Comparison of ENCODE assay signal across 8 mouse cellular contexts in genomic region chr13:59557185-59557985, GRCm38 (mm10). TPM values are rescaled to one million over a fixed set of nuclear protein-coding genes. Genes with fewer than 3 reads are reported as not detected.
DNase-seq lines count a peak whose midpoint lies in the region; ATAC-seq lines count a peak whose summit lies in the region.

No protein-coding gene starts in this region.

- intact Hi-C loops in gastrocnemius, postnatal 36 days (cut with DNase I): loop anchor here (1.0 kb wide), 1 partner anchor 28 kb away; the partner anchor contains the start of genes Agtpbp1 and Naa35
- intact Hi-C loops in left cerebral cortex, postnatal 25 days (cut with DNase I): loop anchor here (1.0 kb wide), 1 partner anchor 28 kb away; the partner anchor contains the start of genes Agtpbp1 and Naa35

- H3K36me3 ChIP-seq in intestine, embryonic 15.5 days: no peaks in the 10 kb centered on the region

- ATAC-seq in intestine, embryonic 15.5 days: peak; percentile 91

- no peaks in the 10 kb centered on the region for H3K27me3 ChIP-seq in intestine, embryonic 15.5 days (replicated peaks)

- under 1% methylated on average over 38 of the region's 73 CpGs for WGBS in intestine, embryonic 15.5 days

- peak; percentile 81 for DNase-seq in adrenal gland, adult 8-10 months
- peak; percentile 78 for DNase-seq in embryo, embryonic 11.5 days (ENCODE audit: low read depth, low spot score)
- peak; percentile 76 to 88 for DNase-seq in gastrocnemius, postnatal 36 days
- peak; percentile 89 to 91 for DNase-seq in left cerebral cortex, postnatal 25 days (ENCODE audit: low spot score in 2 of 2)
- DNase-seq in mesoderm, embryonic 11.5 days (ENCODE audit: low read depth, low spot score): peak; percentile 92
- DNase-seq in right cerebral cortex, postnatal 36 days (ENCODE audit: low spot score in 2 of 2): peak; percentile 82 to 86
- DNase-seq in urinary bladder, postnatal 4 days (ENCODE audit: low spot score in 2 of 2): peak; percentile 81 to 82

- H3K4me1 ChIP-seq in intestine, embryonic 15.5 days (replicated peaks): peaks cover 16% of the 10 kb centered on the region

- peak overlapping the region; percentile 90 for H3K4me2 ChIP-seq in intestine, embryonic 15.5 days (replicated peaks)

- peak overlapping the region; percentile 64 for H3K9ac ChIP-seq in intestine, embryonic 15.5 days

- peak overlapping the region; percentile 76 for H3K4me3 ChIP-seq in intestine, embryonic 15.5 days (replicated peaks)

- H3K9me3 ChIP-seq in intestine, embryonic 15.5 days: no peaks in the 10 kb centered on the region

- H3K27ac ChIP-seq in intestine, embryonic 15.5 days: peak overlapping the region; percentile 56; the same call in 1 of the 2 replicates

RNA-seq across cellular contexts. Expression of gene Agtpbp1, which starts 27.6 kb away (rescaled TPM):
- 10 to 100 TPM; 30.8 to 52.7 (median 43.7) TPM for total RNA-seq in adrenal gland, adult 8-10 months (2022)
- 10 to 100 TPM; 44.0 to 57.1 TPM for total RNA-seq in gastrocnemius, postnatal 36 days (2021)
- polyA plus RNA-seq in intestine, embryonic 15.5 days (2015; fragmentation: Nextera tagmentation; extraction: Ambion mirVana): 15.7 and 15.8 TPM in 2 replicates
- total RNA-seq in left cerebral cortex, postnatal 25 days (2021): 100 to 1,000 TPM; 340 to 341 TPM

RNA-seq across cellular contexts. Expression of gene Naa35, which starts 27.7 kb away (rescaled TPM):
- total RNA-seq in adrenal gland, adult 8-10 months (2022): 10 to 100 TPM; 58.4 to 99.0 (median 93.4) TPM
- 10 to 100 TPM; 32.0 to 36.5 TPM for total RNA-seq in gastrocnemius, postnatal 36 days (2021)
- polyA plus RNA-seq in intestine, embryonic 15.5 days (2015; fragmentation: Nextera tagmentation; extraction: Ambion mirVana): 67.4 and 70.6 TPM in 2 replicates
- 10 to 100 TPM; 87.9 to 91.5 TPM for total RNA-seq in left cerebral cortex, postnatal 25 days (2021)

Comparison
In these comparisons a context has a peak if more than half of its experiments do, and no peak if none do; other contexts are left out.
1. Peak in every context shown above with its lines: DNase-seq, ATAC-seq, H3K4me3 ChIP-seq and H3K27ac ChIP-seq.
2. RNA of gene Agtpbp1, which starts 27.6 kb away (total RNA-seq): 340 to 341 TPM in left cerebral cortex, postnatal 25 days; 44.0 to 57.1 TPM in gastrocnemius, postnatal 36 days and 30.8 to 52.7 TPM in adrenal gland, adult 8-10 months; every median in the first group is over 4 times any median in the second.